Mouse (Mus musculus): ENCODE measurements around the gene Espnl.

DNA sequence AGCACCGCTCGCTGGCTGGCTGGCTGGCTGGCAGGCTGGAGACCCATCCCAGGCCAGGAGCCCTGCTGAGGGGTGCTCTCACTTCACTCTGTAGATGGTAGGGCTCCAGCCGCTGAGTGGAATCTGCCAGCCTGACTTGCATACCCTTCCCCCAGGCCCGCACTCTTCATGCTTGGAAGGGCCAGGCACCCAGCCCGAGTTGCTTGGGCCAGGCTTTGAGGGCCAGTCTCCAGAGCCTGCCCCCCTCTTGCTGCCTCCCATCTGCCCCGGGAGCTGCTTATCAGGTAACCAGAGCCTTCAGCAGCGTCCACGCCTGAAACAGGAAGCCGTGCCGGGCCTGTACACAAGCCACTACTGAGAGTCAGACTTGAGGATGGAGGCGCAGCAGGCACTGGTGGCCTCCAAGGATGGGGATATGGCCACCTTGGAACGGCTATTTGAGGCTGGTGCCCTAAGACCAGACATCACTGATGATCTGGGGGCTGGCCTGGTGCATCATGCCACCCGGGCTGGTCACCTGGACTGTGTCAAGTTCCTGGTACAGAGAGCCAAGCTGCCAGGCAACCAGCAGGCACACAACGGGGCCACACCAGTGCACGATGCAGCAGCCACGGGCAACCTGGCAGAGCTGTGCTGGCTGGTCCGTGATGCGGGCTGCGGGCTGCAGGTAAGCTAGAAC, at the start of gene Espnl:
- TF ChIP-seq POLR2A (IDR thresholded peaks at IDR 0.05; ENCODE audit: borderline replicate concordance, extremely low read depth, insufficient read depth, insufficient read length, poor library complexity, severe bottlenecking) = no peak
- TF ChIP-seq CTCF (IDR thresholded peaks at IDR 0.05; ENCODE audit: borderline replicate concordance, extremely low read depth, insufficient read depth, insufficient read length) = no peak
